Comparison of ENCODE assay signal across 7 mouse cellular contexts in the genomic region with DNA sequence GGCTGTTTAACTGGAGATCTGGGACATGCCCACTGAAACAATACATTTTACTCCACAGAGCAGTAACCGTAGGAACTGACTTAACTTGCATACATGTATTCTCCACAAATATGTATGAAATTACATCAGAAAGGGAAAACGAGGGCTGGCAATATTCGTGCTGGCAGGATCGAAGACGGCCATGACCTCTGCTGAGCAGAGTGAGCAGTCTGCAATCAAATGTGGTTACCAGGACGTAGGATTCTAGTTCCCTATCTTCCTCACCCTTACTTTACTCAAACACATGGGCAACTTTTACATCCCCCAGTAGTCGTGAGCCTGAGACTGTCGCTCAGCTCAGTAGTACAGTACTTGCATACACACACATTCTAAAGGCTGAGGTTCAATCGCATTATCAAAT. TPM values are rescaled to one million over a fixed set of nuclear protein-coding genes. Genes with fewer than 3 reads are reported as not detected.
DNase-seq lines count a peak whose midpoint lies in the region; ATAC-seq lines count a peak whose summit lies in the region.

No protein-coding gene starts in this region.

- no peak overlapping the region for H3K27ac ChIP-seq in forebrain, embryonic 14.5 days (ENCODE audit: low read depth, low read length)
- H3K27ac ChIP-seq in liver, embryonic 12.5 days = peak overlapping the region; percentile 94
- no peak overlapping the region for H3K27ac ChIP-seq in stomach, embryonic 16.5 days (ENCODE audit: low read length)

- H3K27me3 ChIP-seq in megakaryocyte, embryonic 14.5 days (replicated peaks) = no peaks in the 10 kb centered on the region
- H3K27me3 ChIP-seq in forebrain, embryonic 14.5 days (replicated peaks; ENCODE audit: control insufficient read depth, insufficient read depth, low read length) = no peaks in the 10 kb centered on the region
- H3K27me3 ChIP-seq in liver, embryonic 12.5 days (replicated peaks) = no peaks in the 10 kb centered on the region
- no peaks in the 10 kb centered on the region for H3K27me3 ChIP-seq in stomach, embryonic 16.5 days (ENCODE audit: control insufficient read depth, insufficient read depth, low read length)

- WGBS in forebrain, embryonic 14.5 days = 93% methylated on average over 9 of the region's 9 CpGs
- 42% methylated on average over 9 of the region's 9 CpGs for WGBS in liver, embryonic 12.5 days (ENCODE audit: insufficient replicate concordance)
- WGBS in stomach, embryonic 16.5 days = 65% methylated on average over 9 of the region's 9 CpGs

- H3K4me2 ChIP-seq in forebrain, embryonic 14.5 days (ENCODE audit: low read length) = peak overlapping the region; percentile 59
- peak overlapping the region; percentile 75 for H3K4me2 ChIP-seq in liver, embryonic 12.5 days
- H3K4me2 ChIP-seq in stomach, embryonic 16.5 days (ENCODE audit: low read depth, low read length) = peak overlapping the region; percentile 70

- peak overlapping the region; percentile 94 for H3K4me3 ChIP-seq in megakaryocyte, embryonic 14.5 days (replicated peaks)
- 0 out of 2 replicates have a peak overlapping the region, but pooled peaks have one; percentile 87 for H3K4me3 ChIP-seq in forebrain, embryonic 14.5 days (ENCODE audit: low read depth, low read length)
- H3K4me3 ChIP-seq in liver, embryonic 12.5 days = peak overlapping the region; percentile 93
- peak overlapping the region; percentile 87 for H3K4me3 ChIP-seq in stomach, embryonic 16.5 days (replicated peaks; ENCODE audit: low read length)

- no peak for DNase-seq in forebrain, embryonic 14.5 days (ENCODE audit: low spot score)
- no peak for DNase-seq in left cerebral cortex, adult 9 months (ENCODE audit: low spot score in 2 of 2)
- no peak for DNase-seq in thymus, adult 18-20 months

- H3K9me3 ChIP-seq in megakaryocyte, embryonic 14.5 days = no peaks in the 10 kb centered on the region
- H3K9me3 ChIP-seq in forebrain, embryonic 14.5 days (replicated peaks; ENCODE audit: control insufficient read depth, low read length) = no peaks in the 10 kb centered on the region
- no peaks in the 10 kb centered on the region for H3K9me3 ChIP-seq in liver, embryonic 12.5 days (replicated peaks)
- H3K9me3 ChIP-seq in stomach, embryonic 16.5 days (replicated peaks; ENCODE audit: control insufficient read depth, low read length) = no peaks in the 10 kb centered on the region

- H3K4me1 ChIP-seq in megakaryocyte, embryonic 14.5 days = peaks cover 54% of the 10 kb centered on the region
- H3K4me1 ChIP-seq in forebrain, embryonic 14.5 days (ENCODE audit: control insufficient read depth, insufficient read depth, low read length) = peaks cover 11% of the 10 kb centered on the region
- H3K4me1 ChIP-seq in liver, embryonic 12.5 days = peaks cover 38% of the 10 kb centered on the region
- H3K4me1 ChIP-seq in stomach, embryonic 16.5 days (ENCODE audit: control insufficient read depth, insufficient read depth, low read length) = peaks cover 14% of the 10 kb centered on the region

- ATAC-seq in megakaryocyte, adult 5-6 weeks (ENCODE audit: poor library complexity, severe bottlenecking) = no peak
- ATAC-seq in forebrain, embryonic 14.5 days = no peak
- no peak for ATAC-seq in liver, embryonic 12.5 days
- ATAC-seq in stomach, embryonic 16.5 days (ENCODE audit: insufficient read depth, low FRiP score) = no peak

- no peak overlapping the region; the same call in 1 of the 2 replicates for H3K9ac ChIP-seq in forebrain, embryonic 14.5 days (ENCODE audit: low read length)
- H3K9ac ChIP-seq in liver, embryonic 12.5 days = peak overlapping the region; percentile 98
- H3K9ac ChIP-seq in stomach, embryonic 16.5 days (ENCODE audit: low read length) = peak overlapping the region; percentile 57; the same call in 1 of the 2 replicates

- H3K36me3 ChIP-seq in megakaryocyte, embryonic 14.5 days (replicated peaks; ENCODE audit: low read length) = peaks cover 53% of the 10 kb centered on the region
- H3K36me3 ChIP-seq in forebrain, embryonic 14.5 days (ENCODE audit: control insufficient read depth, insufficient read depth, low read length) = peaks cover 39% of the 10 kb centered on the region
- H3K36me3 ChIP-seq in liver, embryonic 12.5 days = peaks cover 48% of the 10 kb centered on the region
- H3K36me3 ChIP-seq in stomach, embryonic 16.5 days (ENCODE audit: control insufficient read depth, insufficient read depth, low read length) = 0 out of 2 replicates have a peak, but pooled peaks cover 5% of the 10 kb centered on the region

RNA-seq across cellular contexts. Expression of a gene that starts 1.7 kb away (rescaled TPM):
- polyA plus RNA-seq in megakaryocyte, embryonic 14.5 days (2012; ENCODE audit: insufficient read depth, low replicate concordance) = 39.9 and 41.8 TPM in 2 replicates
- total RNA-seq in megakaryocyte, adult 5-6 weeks (2015) = 86.3 and 89.1 TPM in 2 replicates
- total RNA-seq in megakaryocyte, adult 5-6 weeks (2017) = 80.3 and 117 TPM in 2 replicates
- 33.0 and 47.7 TPM in 2 replicates for polyA plus RNA-seq in forebrain, embryonic 14.5 days (2014; fragmentation: Nextera tagmentation; extraction: Ambion mirVana)
- 35.6 and 36.9 TPM in 2 replicates for polyA plus RNA-seq in liver, embryonic 12.5 days (2016; fragmentation: Nextera tagmentation; extraction: Ambion mirVana)
- 39.5 and 39.9 TPM in 2 replicates for polyA plus RNA-seq in stomach, embryonic 16.5 days (2015; fragmentation: Nextera tagmentation; extraction: Ambion mirVana)

RNA-seq across cellular contexts. Expression of a gene that starts 37.3 kb away (rescaled TPM):
- 0.47 TPM in 1 of 2 replicates, not detected in the other for polyA plus RNA-seq in megakaryocyte, embryonic 14.5 days (2012; ENCODE audit: insufficient read depth, low replicate concordance)
- total RNA-seq in megakaryocyte, adult 5-6 weeks (2015) = 4.2 and 5.3 TPM in 2 replicates
- 5.3 and 7.8 TPM in 2 replicates for total RNA-seq in megakaryocyte, adult 5-6 weeks (2017)
- polyA plus RNA-seq in forebrain, embryonic 14.5 days (2014; fragmentation: Nextera tagmentation; extraction: Ambion mirVana) = 17.7 and 20.1 TPM in 2 replicates
- 5.2 and 5.3 TPM in 2 replicates for polyA plus RNA-seq in liver, embryonic 12.5 days (2016; fragmentation: Nextera tagmentation; extraction: Ambion mirVana)
- 14.2 and 15.1 TPM in 2 replicates for polyA plus RNA-seq in stomach, embryonic 16.5 days (2015; fragmentation: Nextera tagmentation; extraction: Ambion mirVana)
